Mouse (Mus musculus) fibroblast of lung, adult 2 months (primary cell): ENCODE results near the gene Brpf3.
"Not testable (repeated sequence)": the region's sequence is repeated elsewhere in the genome, so short reads cannot be mapped to it uniquely, and the experiment has no call there.

Experiments
- DNase-seq: peaks from one replicate; pipeline ENCODE4 v3.0.0-alpha.2; 2011; ENCODE audit warnings: low read depth

The Brpf3 gene

DNA sequence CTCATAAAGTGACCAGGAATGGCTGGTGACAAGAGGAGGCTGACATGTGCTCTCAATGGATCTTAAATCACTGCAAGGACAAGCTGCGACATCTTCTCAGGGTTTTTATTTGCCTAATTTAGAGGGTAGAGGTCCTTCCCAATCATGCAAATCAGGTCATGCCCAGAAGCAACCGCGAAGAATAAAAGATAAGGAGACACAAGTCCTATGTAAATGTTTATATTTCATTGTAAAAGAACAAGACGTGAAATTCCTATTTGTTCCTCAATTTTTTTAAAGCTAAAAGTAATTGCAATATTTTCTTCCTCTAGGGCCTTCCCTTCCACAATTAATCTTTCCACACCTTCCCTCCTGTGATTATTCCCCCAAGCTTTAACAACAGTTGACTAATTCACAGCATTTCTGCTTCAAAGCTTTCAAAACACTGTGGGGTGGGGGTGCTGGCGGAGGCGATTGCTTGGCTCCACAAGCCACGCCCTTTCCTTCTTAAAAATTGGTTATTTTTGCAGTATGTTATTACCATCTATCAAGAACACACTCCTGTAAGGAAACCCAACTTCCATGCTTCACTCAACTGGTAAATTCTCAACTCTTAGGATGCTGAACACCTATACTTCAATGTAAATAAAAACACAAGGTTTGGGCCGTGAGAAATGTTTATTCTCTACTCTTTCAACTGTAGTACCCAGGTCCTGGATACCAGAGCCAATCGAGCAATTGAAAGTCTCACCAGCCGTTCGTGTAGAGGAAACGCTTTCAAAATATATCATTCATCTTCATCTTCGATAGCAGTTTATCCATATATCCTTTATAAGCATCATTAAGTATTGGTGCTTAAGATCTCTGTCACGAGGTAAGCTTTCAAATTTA lies 1.4 kb upstream of the Brpf3 start:
- no peak for DNase-seq

DNA sequence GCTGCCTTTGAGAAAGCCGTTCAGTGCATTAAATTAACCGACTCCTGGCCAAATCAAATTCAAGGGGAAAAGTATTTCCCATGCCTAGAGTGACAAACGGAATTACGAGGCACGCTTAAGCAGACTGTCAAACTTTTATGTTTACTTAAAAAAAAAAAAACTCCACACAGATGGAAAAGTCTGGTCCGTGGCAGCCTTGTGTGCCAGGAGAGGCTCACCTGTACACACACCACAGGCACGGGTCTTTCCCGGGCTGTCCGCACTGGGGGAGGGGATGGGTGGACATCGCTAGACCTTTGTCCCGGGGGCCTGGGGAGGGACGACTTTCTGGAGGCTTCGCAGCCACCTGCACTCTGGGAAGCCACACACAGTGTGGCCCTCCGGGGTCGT lies 614 bp upstream of the Brpf3 start:
- no peak for DNase-seq

DNA sequence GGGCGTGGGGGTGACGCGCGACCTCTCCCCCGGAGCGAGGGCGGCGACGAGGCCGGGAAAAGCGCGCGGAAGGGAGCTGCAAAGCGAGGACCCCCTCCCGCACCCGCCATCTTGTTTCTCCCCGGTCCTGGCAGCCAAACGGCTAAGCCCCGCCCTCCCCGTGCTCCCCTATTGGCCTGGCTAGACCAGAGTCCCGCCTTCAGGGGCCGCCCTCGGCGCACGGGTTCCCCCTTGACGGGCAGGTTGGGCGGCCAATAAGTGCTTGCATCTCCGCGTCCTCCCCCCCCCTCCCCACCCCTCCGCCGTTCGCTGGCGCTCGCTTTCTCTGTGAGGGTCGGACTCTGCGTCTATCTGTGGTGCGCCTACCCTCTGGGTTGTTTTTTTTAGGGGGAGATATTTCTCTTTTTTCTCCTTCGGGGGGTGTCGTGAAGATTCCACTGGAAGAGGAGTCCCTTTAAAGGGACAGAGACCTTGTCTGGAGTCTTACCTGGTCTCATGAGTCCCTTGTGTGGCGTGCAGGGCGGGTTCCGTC lies 650 bp downstream of the Brpf3 start:
- DNase-seq = peak; percentile 85

DNA sequence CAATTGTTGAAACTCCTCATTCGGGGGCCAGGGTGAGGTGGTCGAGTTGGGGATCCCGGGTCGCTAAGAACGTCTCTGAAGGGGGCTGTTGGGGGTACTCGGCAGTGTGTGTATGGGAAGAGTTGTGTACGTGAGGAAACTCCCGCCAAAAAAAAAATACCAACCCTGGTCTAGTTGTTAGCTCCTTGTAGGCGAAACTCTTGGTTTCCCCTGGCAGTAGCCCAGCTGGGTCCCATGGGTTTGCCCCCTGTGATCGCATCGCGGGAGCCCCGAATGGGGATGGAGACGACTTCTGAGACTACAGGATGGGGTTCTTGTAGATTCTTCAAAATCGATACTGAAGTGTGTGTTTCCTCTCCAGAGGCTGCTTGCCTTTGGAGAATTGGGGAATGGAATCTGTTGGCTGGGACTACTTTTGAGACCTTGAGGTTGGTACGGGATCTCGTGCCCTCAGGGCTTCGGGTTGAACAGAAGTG lies 1.2 kb downstream of the Brpf3 start:
- DNase-seq = no peak

DNA sequence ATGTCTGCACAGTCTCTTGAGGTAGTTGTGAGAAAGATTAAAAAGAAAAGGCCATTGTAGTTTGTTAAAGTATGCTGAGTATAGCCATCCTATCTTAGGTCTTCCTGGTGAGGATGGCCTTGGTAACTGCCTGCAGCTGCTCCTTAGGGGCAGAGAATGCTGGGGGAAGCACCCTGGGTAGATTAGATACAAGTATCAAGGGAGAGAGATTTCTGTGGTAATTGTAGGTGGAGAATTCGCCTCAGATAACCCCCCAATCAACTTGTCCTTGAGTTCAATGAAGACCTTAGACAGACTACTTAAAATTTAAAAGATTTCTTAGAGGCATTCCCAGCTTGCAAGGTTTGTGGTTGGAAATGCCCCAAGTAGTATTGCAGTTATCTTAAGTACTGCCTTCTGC lies 2.4 kb downstream of the Brpf3 start:
- no peak for DNase-seq

DNA sequence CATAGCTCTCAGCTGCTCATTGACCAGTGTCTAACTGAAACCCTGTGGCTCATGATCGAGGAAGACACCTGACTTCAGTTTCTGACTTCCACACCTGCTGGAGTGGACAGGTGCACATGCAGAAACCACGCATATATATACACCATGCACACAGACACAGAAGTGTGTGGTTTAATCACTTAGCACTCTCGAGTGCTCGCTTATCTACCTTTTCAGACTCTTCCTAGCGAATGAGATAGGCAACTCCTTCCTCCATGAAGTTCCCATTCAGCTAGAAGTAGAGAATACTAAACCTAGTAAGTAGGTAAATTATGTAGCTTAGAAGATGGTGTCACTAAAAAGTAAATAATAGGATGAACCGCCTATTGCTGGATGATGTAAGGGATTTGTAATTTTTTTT lies 4.1 kb downstream of the Brpf3 start:
- no peak for DNase-seq

DNA sequence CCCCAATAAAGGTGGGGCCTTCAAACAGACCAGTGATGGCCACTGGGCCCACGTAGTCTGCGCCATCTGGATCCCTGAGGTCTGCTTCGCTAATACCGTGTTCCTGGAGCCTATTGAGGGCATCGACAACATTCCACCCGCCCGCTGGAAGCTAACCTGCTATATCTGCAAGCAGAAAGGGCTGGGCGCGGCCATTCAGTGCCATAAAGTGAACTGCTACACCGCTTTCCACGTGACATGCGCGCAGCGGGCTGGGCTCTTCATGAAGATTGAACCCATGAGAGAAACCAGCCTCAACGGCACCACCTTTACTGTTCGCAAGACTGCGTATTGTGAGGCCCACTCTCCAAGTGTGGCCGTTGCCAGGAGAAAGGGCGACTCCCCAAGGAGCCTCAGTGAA lies 5.9 kb downstream of the Brpf3 start:
- DNase-seq = no peak

DNA sequence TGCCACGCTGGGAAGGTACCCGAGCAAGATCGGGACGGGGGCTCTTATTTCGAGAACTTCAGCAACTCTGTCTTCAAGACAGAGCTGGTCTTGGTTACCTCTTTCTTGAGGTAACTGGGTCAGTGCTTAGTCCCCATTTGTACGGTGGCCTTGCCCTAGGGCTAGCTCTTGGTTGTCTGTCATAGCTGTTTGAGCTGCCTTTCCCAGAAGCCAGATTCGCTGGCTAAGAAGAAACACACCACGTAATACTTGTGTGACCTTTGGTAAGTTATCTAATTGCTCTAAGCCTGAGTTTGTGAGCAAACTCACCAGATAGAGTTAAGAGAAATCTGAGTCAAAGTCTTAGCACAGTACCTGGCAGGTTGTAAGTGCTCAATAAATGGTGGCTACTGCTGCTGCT lies 7.8 kb downstream of the Brpf3 start:
- DNase-seq = no peak

DNA sequence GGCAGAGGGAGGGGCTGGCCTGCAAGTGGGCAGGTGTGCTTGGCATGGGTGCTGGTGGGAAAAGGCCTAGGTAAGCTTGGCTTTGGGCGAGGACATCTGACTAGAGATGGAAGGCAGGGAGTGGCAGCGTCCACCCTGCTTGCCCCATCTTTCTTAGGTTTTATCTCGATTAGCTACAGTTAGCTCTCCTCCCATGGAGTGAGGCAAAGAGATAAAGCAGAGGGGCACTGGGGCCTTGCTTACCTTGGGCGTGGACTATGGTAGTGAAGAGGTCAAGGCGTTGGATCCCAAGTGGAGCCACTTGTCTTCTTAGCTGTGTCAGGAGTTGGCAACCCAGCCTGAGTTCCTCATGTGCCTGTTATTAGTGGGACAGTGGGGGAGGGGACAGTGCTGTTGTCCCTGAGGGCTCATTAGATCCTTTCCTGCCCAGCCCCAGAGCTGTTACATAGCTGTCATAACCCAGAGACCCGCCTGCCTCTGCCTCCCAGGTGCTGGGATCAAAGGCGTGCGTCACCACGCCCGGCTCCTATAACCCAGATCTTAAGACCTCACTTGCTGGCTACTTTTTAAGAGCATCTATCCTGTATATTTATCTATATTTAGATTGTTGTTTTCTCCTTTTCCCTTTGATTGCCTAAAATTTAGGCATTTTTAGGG lies 8.4 kb downstream of the Brpf3 start:
- no peak for DNase-seq

DNA sequence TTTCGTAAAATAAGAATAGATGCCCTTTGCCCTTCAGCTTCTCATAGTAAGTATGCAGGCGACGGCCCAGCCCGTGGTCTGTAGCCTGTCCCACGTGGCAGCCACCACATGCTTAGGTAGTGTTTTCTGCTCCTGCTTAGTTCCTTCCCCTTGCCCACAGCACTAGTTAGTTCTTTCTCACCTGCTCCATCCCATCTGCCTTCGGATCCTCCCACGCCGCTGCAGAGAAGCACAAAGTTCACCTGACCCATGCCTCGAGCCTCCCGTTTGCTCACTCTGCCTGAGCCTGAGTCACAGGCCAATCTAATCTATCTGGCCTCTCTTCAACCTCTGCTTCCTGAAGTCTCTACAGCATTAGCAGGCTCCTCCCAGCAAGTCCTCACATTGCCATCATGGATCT lies 11.5 kb downstream of the Brpf3 start:
- no peak for DNase-seq

DNA sequence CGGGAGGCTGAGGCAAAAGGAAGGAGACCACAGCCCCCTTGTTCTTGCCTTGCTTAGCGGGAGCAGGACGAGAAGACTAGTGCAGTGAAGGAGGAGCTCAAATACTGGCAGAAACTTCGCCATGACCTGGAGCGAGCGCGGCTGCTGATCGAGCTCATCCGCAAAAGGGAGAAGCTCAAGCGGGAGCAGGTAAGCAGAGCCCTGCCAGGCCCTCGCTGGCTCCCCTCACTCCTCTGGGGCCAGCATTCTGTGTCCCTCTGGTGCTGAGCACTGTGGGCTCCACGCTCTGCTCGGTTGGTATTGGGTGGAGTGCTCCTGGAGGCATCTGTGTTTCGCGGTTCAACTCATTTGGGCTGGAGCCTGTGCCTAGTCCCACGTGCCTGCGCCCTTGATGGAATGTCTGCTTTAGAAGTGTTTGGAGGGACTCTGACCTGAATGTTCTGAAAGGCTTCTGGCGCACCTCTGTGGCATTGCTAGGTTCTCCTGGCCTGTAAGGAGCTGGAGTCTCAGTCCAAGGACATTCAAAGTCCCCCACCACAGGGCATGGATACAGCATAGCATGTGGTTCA lies 13.7 kb downstream of the Brpf3 start:
- DNase-seq = no peak

DNA sequence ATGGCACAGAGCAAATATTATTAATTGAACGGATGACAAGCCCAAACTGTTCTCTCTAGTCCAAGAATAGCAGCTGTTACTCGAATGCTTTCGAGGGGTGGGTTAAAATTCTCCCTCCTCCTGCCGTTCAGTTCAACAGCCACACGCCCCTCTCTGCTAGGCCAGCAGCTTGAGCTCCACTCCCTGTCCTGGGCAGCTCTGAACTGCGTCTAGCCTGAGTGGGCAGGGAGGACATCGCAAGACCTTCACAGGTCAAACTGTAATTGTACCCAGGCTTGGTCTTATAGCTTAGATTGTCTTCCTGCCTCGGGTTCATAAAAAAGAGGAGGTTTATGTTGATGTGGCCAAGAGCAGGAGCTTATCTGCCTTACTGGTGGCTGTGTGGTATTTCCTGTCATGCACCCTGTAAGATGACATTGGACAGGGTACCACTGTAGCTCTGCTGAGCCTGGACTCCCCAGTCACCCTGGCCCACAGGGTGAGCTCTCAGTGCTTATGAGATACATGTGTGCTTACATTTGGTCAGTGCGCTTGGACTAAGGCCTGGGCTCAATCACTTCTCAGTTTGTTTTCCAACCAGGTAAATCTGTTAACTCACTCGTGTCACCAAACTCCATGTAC lies 14.6 kb downstream of the Brpf3 start:
- no peak for DNase-seq

DNA sequence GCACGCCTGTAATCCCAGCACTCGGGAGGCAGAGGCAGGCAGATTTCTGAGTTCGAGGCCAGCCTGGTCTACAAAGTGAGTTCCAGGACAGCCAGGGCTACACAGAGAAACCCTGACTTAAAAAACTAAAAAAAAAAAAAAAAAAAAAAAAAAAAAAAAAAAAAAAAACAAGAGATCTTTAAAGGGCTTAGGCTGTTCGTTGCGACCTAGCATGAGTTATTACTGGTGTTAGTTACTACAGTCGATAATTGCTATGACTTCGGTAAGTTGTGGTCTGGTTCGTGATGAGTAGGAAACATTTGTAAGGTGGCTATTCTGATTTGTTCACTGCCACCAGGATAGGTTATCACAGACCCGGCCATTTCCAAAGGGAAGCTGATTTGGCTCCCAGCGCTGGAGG lies 15.4 kb downstream of the Brpf3 start:
- not testable (repeated sequence) for DNase-seq

DNA sequence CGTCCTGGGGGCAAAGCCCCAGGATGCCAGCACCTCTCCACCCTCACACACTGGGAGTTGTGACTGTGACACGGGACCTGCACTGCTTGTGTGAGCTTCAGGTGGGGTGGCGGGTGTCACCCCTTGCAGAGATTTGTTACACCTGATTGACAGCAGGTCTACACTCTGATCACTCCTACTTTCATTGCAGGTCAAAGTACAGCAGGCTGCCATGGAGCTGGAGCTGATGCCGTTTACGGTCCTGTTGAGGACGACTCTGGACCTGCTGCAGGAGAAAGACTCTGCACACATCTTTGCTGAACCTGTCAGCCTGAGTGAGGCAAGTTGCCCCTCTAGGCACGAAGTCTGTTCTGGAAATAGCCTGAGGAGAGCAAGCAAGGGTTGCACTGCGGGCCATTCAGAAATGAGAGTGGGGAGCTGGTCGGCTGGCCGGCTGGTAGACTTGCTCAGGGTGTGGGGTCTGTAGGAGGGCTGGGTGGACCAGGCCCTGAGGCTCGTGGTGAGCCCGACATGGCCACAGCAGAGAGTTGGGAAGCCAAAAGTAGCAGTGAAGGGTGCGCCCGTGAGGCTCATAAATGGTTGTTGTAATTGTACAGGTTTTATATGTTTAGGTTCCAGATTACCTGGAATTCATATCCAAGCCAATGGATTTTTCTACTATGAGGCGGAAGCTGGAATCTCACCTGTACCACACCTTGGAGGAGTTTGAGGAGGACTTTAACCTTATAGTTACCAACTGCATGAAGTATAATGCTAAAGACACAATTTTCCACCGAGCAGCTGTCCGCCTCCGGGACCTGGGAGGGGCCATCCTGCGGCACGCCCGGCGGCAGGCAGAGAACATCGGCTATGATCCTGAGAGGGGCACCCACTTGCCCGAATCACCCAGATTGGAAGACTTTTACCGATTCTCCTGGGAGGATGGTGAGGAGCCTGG lies 16.3 kb downstream of the Brpf3 start:
- DNase-seq = no peak

DNA sequence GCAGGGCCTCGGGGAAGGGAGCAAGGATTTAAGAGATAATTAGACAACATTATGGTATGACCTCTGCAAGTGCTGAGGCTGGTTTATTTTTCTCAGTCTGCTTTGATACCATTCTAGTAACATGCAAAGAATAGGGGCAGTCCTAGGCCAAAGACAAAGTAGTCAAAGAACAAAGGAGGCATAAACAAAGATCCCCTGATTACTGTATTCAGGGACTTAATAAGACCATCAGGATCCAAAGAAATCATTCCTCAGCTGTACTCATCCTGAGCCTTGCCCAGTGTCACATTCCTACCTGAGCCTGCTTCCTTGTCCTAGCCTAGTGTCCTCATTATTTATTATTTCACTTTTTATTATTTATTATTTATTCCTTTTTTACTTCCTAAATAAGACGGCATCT lies 19.3 kb downstream of the Brpf3 start:
- no peak for DNase-seq

DNA sequence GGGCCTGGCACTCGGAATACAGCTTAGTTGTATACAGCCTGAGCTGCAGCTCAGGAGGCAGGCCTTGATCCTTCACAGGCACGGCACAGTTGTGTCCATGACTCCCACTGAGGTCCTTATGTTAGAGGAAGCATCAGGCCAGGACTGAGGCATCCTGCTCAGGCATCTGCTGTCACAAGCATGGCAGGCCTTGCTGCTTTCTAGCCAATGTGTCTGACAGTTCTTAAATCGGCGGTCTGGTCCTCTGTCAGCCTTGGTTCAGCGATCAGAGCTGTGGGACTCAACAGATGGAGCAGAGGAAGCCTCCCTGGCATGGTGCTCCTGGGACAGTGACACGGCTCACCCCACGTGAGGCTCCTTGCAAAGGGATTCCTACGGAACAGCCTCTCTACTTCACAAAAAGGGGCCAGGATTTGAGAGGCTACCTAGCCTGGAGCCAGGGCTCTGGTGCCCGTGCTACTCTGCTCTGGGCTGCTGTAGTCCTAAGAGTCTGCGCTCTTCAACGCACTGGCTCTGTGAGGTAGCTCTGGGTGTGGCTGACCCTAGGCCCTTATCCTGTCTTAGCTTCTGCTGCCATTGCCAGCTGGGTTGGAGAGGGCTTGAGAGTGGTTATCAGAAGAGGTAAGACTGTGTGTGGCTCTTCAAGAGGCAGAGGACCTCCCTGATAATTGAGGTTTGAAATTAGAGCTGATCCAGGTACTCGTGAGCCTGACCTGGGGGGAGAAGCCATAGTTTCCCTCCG lies 22.3 kb downstream of the Brpf3 start:
- no peak for DNase-seq

DNA sequence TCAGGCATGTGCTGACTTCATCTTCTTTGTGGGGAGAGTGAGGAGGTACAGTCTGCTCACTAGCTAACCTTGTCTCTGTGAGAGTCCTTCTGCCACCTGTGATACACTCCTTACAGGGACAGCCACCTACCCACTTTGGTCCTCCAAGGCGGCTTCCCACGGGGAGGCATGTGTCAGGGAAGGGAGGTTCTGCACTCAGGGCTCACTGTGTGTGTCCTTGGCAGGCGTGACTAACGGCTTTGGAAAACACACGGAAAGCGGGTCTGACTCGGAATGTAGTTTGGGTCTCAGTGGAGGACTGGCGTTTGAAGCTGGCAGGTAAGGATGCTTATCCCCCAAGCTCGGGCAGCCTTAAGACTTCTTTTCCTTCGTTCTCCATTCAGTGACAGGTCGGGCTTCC lies 22.9 kb downstream of the Brpf3 start:
- no peak for DNase-seq

DNA sequence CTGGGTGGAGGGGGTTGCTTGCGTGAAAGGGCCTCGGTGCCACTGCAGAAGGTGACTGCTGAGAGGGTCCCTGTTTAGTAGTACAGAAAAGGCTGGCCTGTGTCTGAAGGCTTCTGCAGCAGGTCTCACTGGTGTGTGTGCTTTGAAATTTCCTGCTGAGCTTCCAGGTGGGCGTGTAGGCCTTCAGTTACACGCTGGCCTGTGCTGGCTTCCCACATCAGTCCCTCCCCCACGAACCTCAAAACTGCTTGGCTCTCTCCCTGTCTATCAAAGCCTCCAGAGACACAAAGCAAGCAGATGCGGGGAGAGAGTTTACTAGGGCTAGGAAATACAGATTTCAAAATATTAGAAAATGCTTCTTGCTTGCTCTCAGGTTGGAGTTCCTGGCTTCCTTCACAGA lies 24.0 kb downstream of the Brpf3 start:
- no peak for DNase-seq

DNA sequence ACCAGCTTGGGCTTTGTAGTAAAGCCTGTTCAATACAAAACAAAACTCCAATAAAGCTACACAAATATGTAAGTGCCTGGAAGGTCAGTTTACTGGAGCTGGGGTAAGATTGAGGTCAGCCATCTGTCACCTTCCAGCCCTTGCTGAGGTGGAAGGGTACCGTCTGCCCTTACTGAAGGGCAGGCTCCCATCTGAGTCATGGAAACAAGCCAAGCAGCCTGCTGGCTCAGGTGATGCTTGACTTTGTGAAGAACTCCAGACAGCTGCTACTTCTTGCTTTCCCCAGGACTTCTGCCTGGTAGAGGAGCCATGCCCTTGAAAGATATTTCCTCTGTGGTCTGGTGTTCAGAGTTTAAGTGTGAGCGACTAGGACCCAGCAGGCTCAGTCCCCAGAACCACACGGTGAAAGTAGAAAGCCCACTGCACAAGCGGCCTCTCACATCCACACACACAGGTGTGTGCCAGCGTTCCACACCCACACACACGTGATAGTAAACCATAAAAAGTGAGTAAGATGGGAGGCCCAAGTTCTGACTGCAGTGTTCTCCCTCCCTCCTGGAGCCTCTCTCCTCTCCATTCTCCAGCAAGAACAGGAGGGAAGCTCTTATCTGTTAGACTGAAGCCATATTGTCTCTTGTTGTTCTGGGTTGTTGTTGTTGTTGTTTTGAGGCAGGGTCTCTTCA lies 24.6 kb downstream of the Brpf3 start:
- DNase-seq = no peak

DNA sequence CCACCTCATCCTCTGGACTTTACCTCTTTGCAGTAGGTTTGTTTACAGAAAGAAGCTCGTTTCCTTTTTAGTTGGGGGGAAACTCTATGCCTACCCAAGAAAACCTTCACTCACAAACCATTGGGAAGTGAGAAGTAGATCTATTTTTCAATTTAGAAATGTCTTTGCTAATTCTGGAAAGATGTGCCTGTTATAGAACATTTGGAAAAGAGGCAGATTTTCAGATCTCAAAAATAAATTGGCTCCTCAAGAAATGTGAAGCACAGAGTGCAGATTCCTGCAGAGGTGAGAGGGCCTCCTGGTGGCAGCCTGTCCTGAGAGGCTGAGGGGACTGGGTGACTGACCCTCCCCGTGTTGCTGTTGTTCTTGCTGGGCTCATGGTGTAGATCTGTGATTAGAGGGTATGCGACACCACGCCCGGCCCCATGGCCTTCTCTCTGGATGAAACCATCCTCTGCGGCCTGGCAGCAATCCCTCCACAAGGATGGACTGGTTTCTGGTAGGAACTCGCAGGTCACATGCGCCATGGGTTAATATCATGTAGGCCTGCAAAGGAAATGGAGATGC lies 26.9 kb downstream of the Brpf3 start:
- DNase-seq = no peak
